Mouse (Mus musculus) small intestine, adult 2 months (tissue): Measurements from ENCODE around the gene Btn2a2.

Source experiments
- CTCF ChIP-seq: fragments of 200-500 bp; IDR thresholded peaks from 2 replicates; pipeline ENCODE4 v1.5.1; 2012; ENCODE audit warnings: low read depth, mild to moderate bottlenecking, control low read depth, inconsistent platforms, low read length, moderate library complexity, mixed read lengths; ENCODE audit not compliant: insufficient replicate concordance, insufficient read length; ENCODE audit errors: extremely low read depth
- POLR2A ChIP-seq: fragments of 200-500 bp; IDR thresholded peaks from 2 replicates; pipeline ENCODE4 v1.6.1; 2012; ENCODE audit warnings: low read depth, mild to moderate bottlenecking, control low read depth, inconsistent platforms, low read length, moderate library complexity

- no peak for TF ChIP-seq CTCF
- no peak for TF ChIP-seq POLR2A
Measured at GRCm38 (mm10) chr13:23526312-23526711, 37.7 kb upstream of the Btn2a2 start.
